Comparison of ENCODE assay signal across 8 mouse cellular contexts in genomic region chr12:110687894-110688734, GRCm38 (mm10). TPM values are rescaled to one million over a fixed set of nuclear protein-coding genes. Genes with fewer than 3 reads are reported as not detected.
A peak's percentile ranks its signal among the peaks of the same experiment; 100 is the strongest.
DNase-seq lines count a peak whose midpoint lies in the region; ATAC-seq and TF ChIP-seq lines count a peak whose summit lies in the region.

No protein-coding gene starts in this region.

- no peak for ATAC-seq in cerebellum, adult (ENCODE audit: insufficient number of reproducible peaks, low FRiP score, low TSS enrichment)
- ATAC-seq in G1E (ENCODE audit: extremely low read depth, insufficient number of reproducible peaks, low FRiP score, poor library complexity, severe bottlenecking), result peak; percentile 22
- ATAC-seq in lung, embryonic 15.5 days (ENCODE audit: borderline replicate concordance, extremely low read depth, low FRiP score, low TSS enrichment), result peak; percentile 60
- ATAC-seq in stomach, embryonic 16.5 days (ENCODE audit: insufficient read depth, low FRiP score), result peak; percentile 93
- no peak for ATAC-seq in monocyte, adult 5-6 weeks (replicated peaks; ENCODE audit: insufficient number of reproducible peaks, low FRiP score, low TSS enrichment, poor library complexity, severe bottlenecking)

- H3K9ac ChIP-seq in lung, embryonic 15.5 days, result no peak overlapping the region
- H3K9ac ChIP-seq in stomach, embryonic 16.5 days (ENCODE audit: low read length), result no peak overlapping the region; the same call in 1 of the 2 replicates

- WGBS in lung, embryonic 15.5 days, result 52% methylated on average over 12 of the region's 12 CpGs
- 49% methylated on average over 12 of the region's 12 CpGs for WGBS in stomach, embryonic 16.5 days

- H3K27ac ChIP-seq in lung, embryonic 15.5 days, result peak overlapping the region; percentile 66
- H3K27ac ChIP-seq in stomach, embryonic 16.5 days (ENCODE audit: low read length), result peak overlapping the region; percentile 83

- H3K9me3 ChIP-seq in G1E (replicated peaks), result no peaks in the 10 kb centered on the region
- H3K9me3 ChIP-seq in lung, embryonic 15.5 days, result no peaks in the 10 kb centered on the region
- no peaks in the 10 kb centered on the region for H3K9me3 ChIP-seq in stomach, embryonic 16.5 days (replicated peaks; ENCODE audit: control insufficient read depth, low read length)

- no peaks in the 10 kb centered on the region for H3K27me3 ChIP-seq in G1E (ENCODE audit: insufficient read depth, low read length)
- H3K27me3 ChIP-seq in lung, embryonic 15.5 days, result no peaks in the 10 kb centered on the region
- no peaks in the 10 kb centered on the region for H3K27me3 ChIP-seq in stomach, embryonic 16.5 days (ENCODE audit: control insufficient read depth, insufficient read depth, low read length)

- peak; percentile 55 for DNase-seq in cerebellum, postnatal 10 days
- DNase-seq in G1E (ENCODE audit: low spot score), result peak; percentile 48
- peak; percentile 27 to 63 for DNase-seq in frontal cortex, adult 2 months (ENCODE audit: extremely low spot score in 1 of 2, low spot score in 1 of 2)
- peak; percentile 81 for DNase-seq in kidney, adult 11 months

- H3K36me3 ChIP-seq in G1E (replicated peaks), result peaks cover 81% of the 10 kb centered on the region
- peaks cover 45% of the 10 kb centered on the region for H3K36me3 ChIP-seq in lung, embryonic 15.5 days
- H3K36me3 ChIP-seq in stomach, embryonic 16.5 days (ENCODE audit: control insufficient read depth, insufficient read depth, low read length), result peaks cover 13% of the 10 kb centered on the region; the same call in 1 of the 2 replicates

- H3K4me3 ChIP-seq in G1E (ENCODE audit: low read depth, low read length), result no peak overlapping the region
- no peak overlapping the region for H3K4me3 ChIP-seq in lung, embryonic 15.5 days
- no peak overlapping the region for H3K4me3 ChIP-seq in stomach, embryonic 16.5 days (replicated peaks; ENCODE audit: low read length)

- H3K4me1 ChIP-seq in G1E (ENCODE audit: insufficient read depth, low read depth, low read length), result peaks cover 31% of the 10 kb centered on the region
- H3K4me1 ChIP-seq in lung, embryonic 15.5 days, result no peaks in the 10 kb centered on the region
- H3K4me1 ChIP-seq in stomach, embryonic 16.5 days (ENCODE audit: control insufficient read depth, insufficient read depth, low read length), result peaks cover 9% of the 10 kb centered on the region

- TF ChIP-seq CTCF in G1E (IDR thresholded peaks at IDR 0.05; ENCODE audit: low read depth, low read length), result no peak

- H3K4me2 ChIP-seq in lung, embryonic 15.5 days, result no peak overlapping the region
- H3K4me2 ChIP-seq in stomach, embryonic 16.5 days (ENCODE audit: low read depth, low read length), result peak overlapping the region; percentile 22; the same call in 1 of the 2 replicates

RNA-seq across cellular contexts. Expression of gene 1700001K19Rik, which starts 5.7 kb away (rescaled TPM):
- total RNA-seq in G1E (2014; fragmentation: Nextera tagmentation) (not detected in 2 replicates), G1E (2017) (0.17 TPM in 1 of 2 replicates, not detected in the other)
- polyA plus RNA-seq in G1E (2012), result not detected in 2 replicates
- not detected in 2 replicates for polyA plus RNA-seq in frontal cortex, adult 2 months (2012; rRNA removed)
- polyA plus RNA-seq in lung, embryonic 15.5 days (2015; fragmentation: Nextera tagmentation; extraction: Ambion mirVana), result not detected in 2 replicates
- 0.25 TPM in 1 of 2 replicates, not detected in the other for polyA plus RNA-seq in stomach, embryonic 16.5 days (2015; fragmentation: Nextera tagmentation; extraction: Ambion mirVana)
- total RNA-seq in monocyte, adult 5-6 weeks (2017), result not detected in 3 replicates

RNA-seq across cellular contexts. Expression of gene Hsp90aa1, which starts 14.4 kb away (rescaled TPM):
- 1,636 and 2,110 TPM in 2 replicates for total RNA-seq in G1E (2014; fragmentation: Nextera tagmentation)
- 2,016 and 2,418 TPM in 2 replicates for total RNA-seq in G1E (2017)
- 197 and 458 TPM in 2 replicates for polyA plus RNA-seq in G1E (2012)
- 470 and 567 TPM in 2 replicates for polyA plus RNA-seq in frontal cortex, adult 2 months (2012; rRNA removed)
- 825 and 899 TPM in 2 replicates for polyA plus RNA-seq in lung, embryonic 15.5 days (2015; fragmentation: Nextera tagmentation; extraction: Ambion mirVana)
- 654 and 733 TPM in 2 replicates for polyA plus RNA-seq in stomach, embryonic 16.5 days (2015; fragmentation: Nextera tagmentation; extraction: Ambion mirVana)
- 735 to 877 TPM (median 802 TPM) in 3 replicates for total RNA-seq in monocyte, adult 5-6 weeks (2017)

RNA-seq across cellular contexts. Expression of gene Wdr20, which starts 49.6 kb away (rescaled TPM):
- total RNA-seq in G1E (2014; fragmentation: Nextera tagmentation) (28.5 and 36.9 TPM in 2 replicates), G1E (2017) (47.1 and 47.7 TPM in 2 replicates)
- polyA plus RNA-seq in G1E (2012), result 8.1 and 16.4 TPM in 2 replicates
- polyA plus RNA-seq in frontal cortex, adult 2 months (2012; rRNA removed), result 22.9 and 25.6 TPM in 2 replicates
- polyA plus RNA-seq in lung, embryonic 15.5 days (2015; fragmentation: Nextera tagmentation; extraction: Ambion mirVana), result 21.3 and 23.5 TPM in 2 replicates
- 23.0 and 23.4 TPM in 2 replicates for polyA plus RNA-seq in stomach, embryonic 16.5 days (2015; fragmentation: Nextera tagmentation; extraction: Ambion mirVana)
- 42.6 to 73.3 TPM (median 57.7 TPM) in 3 replicates for total RNA-seq in monocyte, adult 5-6 weeks (2017)

Comparison
In these comparisons a context has a peak if more than half of its experiments do, and no peak if none do; other contexts are left out.
1. ATAC-seq: peak in G1E (single experiment), lung, embryonic 15.5 days (single experiment) and stomach, embryonic 16.5 days (single experiment); none in cerebellum, adult (single experiment) and monocyte, adult 5-6 weeks (single experiment).
2. Peak in every context shown above with its lines, with median percentiles within 50 percentile points of each other: DNase-seq.